Mouse (Mus musculus): ENCODE measurements at regions not wholly inside any gene's neighbourhood (a gene's known extent, or its start where the extent isn't known, plus 50 kb on each side); places are given as distances from the start of the nearest gene placed in this dataset.

- no peak for TF ChIP-seq ELF1 (IDR thresholded peaks at IDR 0.05; ENCODE audit: low read depth, low read length)
- no peak for TF ChIP-seq MXI1 (IDR thresholded peaks at IDR 0.05; ENCODE audit: low read depth, low read length)
- TF ChIP-seq POLR2A (IDR thresholded peaks at IDR 0.05; ENCODE audit: control insufficient read depth in 1 of 2, insufficient read depth in 1 of 2, low read depth in 1 of 2, low read length in 2 of 2, poor library complexity in 1 of 2) = no peak
- no peak for TF ChIP-seq MAFK (IDR thresholded peaks at IDR 0.05; ENCODE audit: borderline replicate concordance, low read depth, low read length)
- no peak for TF ChIP-seq CTCF (IDR thresholded peaks at IDR 0.05 in 2 of 3, conservative IDR thresholded peaks at IDR 0.05 in 1 of 3; ENCODE audit: control insufficient read depth in 1 of 3, insufficient read depth in 1 of 3, low read depth in 2 of 3, low read length in 3 of 3, poor library complexity in 1 of 3, severe bottlenecking in 1 of 3)
- TF ChIP-seq EP300 (IDR thresholded peaks at IDR 0.05; ENCODE audit: low read depth in 1 of 2, low read length in 2 of 2) = no peak
- no peak for TF ChIP-seq RAD21 (IDR thresholded peaks at IDR 0.05; ENCODE audit: low read depth, low read length)
- TF ChIP-seq USF1 (IDR thresholded peaks at IDR 0.05; ENCODE audit: low read depth, low read length) = no peak
- no peak for TF ChIP-seq TAL1 (IDR thresholded peaks at IDR 0.05; ENCODE audit: low read length)
These were observed 177.5 kb downstream of the Tmem161b start for GRCm38 (mm10) chr13:84399345-84400170.

Measured in MEL (cell line).